Mouse (Mus musculus): ENCODE measurements at regions not wholly inside any gene's neighbourhood (a gene's known extent, or its start where the extent isn't known, plus 50 kb on each side); places are given as distances from the start of the nearest gene placed in this dataset.

GRCm38 (mm10) chr13:53902831-53903230, 152.7 kb downstream of the Drd1 start:
- no peak for DNase-seq

- DNase-seq: no peak
Measured at GRCm38 (mm10) chr13:53900406-53901025, 155.0 kb downstream of the Drd1 start.

- DNase-seq: no peak
Measured at GRCm38 (mm10) chr13:53898351-53898750, 157.2 kb downstream of the Drd1 start.

- DNase-seq: no peak
Measured at GRCm38 (mm10) chr13:53897176-53897575, 158.3 kb downstream of the Drd1 start.

- DNase-seq: no peak
Measured at GRCm38 (mm10) chr13:53888411-53888810, 167.1 kb downstream of the Drd1 start.

GRCm38 (mm10) chr13:53885756-53886155, 169.7 kb downstream of the Drd1 start:
- no peak for DNase-seq

- no peak for DNase-seq
Measured at GRCm38 (mm10) chr13:53883206-53883605, 172.3 kb downstream of the Drd1 start.

- DNase-seq: no peak
Measured at GRCm38 (mm10) chr13:53880466-53881250, 174.8 kb downstream of the Drd1 start.

GRCm38 (mm10) chr13:53875546-53875945, 180.0 kb downstream of the Drd1 start:
- DNase-seq: no peak

- no peak for DNase-seq
Measured at GRCm38 (mm10) chr13:53865323-53865722, 190.2 kb downstream of the Drd1 start.

- no peak for DNase-seq
Measured at GRCm38 (mm10) chr13:53862336-53862735, 193.2 kb downstream of the Drd1 start.

GRCm38 (mm10) chr13:53854196-53854595, 201.3 kb downstream of the Drd1 start:
- DNase-seq: no peak

- DNase-seq: no peak
Measured at GRCm38 (mm10) chr13:53850146-53850545, 205.4 kb downstream of the Drd1 start.

- DNase-seq: no peak
Measured at GRCm38 (mm10) chr13:53846221-53846620, 209.3 kb downstream of the Drd1 start.

- DNase-seq: no peak
Measured at GRCm38 (mm10) chr13:53845786-53846185, 209.7 kb downstream of the Drd1 start.

- DNase-seq: no peak
Measured at GRCm38 (mm10) chr13:53825957-53826580, 229.4 kb downstream of the Drd1 start.

GRCm38 (mm10) chr13:53822061-53822460, 233.4 kb downstream of the Drd1 start:
- no peak for DNase-seq

GRCm38 (mm10) chr13:53815629-53816028, 239.9 kb downstream of the Drd1 start:
- DNase-seq: no peak

- DNase-seq: no peak
Measured at GRCm38 (mm10) chr13:53814088-53814487, 241.4 kb downstream of the Drd1 start.

GRCm38 (mm10) chr13:53811862-53812261, 243.6 kb downstream of the Drd1 start:
- peak; percentile 12 for DNase-seq

GRCm38 (mm10) chr13:53811151-53811550, 244.4 kb downstream of the Drd1 start:
- DNase-seq: no peak

- DNase-seq: no peak
Measured at GRCm38 (mm10) chr13:53807791-53808525, 247.5 kb downstream of the Drd1 start.

- DNase-seq: no peak
Measured at GRCm38 (mm10) chr13:53805872-53806271, 249.6 kb downstream of the Drd1 start.

Measured in adrenal gland, adult 8-10 months (tissue).